Mouse (Mus musculus) embryonic facial prominence, embryonic 11.5 days (tissue): ENCODE data around the gene Apoa1. TPM values are rescaled to one million over a fixed set of nuclear protein-coding genes. Genes with fewer than 3 reads are reported as not detected.
A peak's percentile ranks its signal among the peaks of the same experiment; 100 is the strongest.

Experiments used
- ATAC-seq: fragments of 200-750 bp; cut with Nextera tagmentation; replicated peaks from 2 replicates; pipeline ENCODE4 v1.8.0; 2017; ENCODE audit warnings: low read depth; ENCODE audit not compliant: insufficient number of reproducible peaks, low FRiP score, low TSS enrichment
- DNase-seq: peaks from one replicate; pipeline ENCODE4 v3.0.0-alpha.2; 2015; ENCODE audit warnings: low spot score
- H3K27ac ChIP-seq: fragments of 300-500 bp; sonication (generic); replicated peaks from 2 replicates; pipeline ENCODE4 v1.5.1; 2014; ENCODE audit warnings: mild to moderate bottlenecking, low read depth, low read length, control low read depth
- H3K27me3 ChIP-seq: fragments of 300-500 bp; sonication (generic); 2 replicates; pipeline ENCODE4 v1.6.1; 2014; ENCODE audit warnings: mild to moderate bottlenecking, low read length, moderate library complexity, mixed read lengths; ENCODE audit not compliant: control insufficient read depth, insufficient read depth
- H3K36me3 ChIP-seq: fragments of 300-500 bp; sonication (generic); replicated peaks from 2 replicates; pipeline ENCODE4 v1.6.1; 2014; ENCODE audit warnings: low read depth, mild to moderate bottlenecking, low read length, moderate library complexity, mixed read lengths; ENCODE audit not compliant: control insufficient read depth, insufficient read depth
- H3K4me1 ChIP-seq: fragments of 300-500 bp; sonication (generic); 2 replicates; pipeline ENCODE4 v1.6.1; 2014; ENCODE audit warnings: low read length, mixed read lengths; ENCODE audit not compliant: control insufficient read depth, insufficient read depth
- H3K4me2 ChIP-seq: fragments of 300-500 bp; sonication (generic); 2 replicates; pipeline ENCODE4 v1.6.1; 2014; ENCODE audit warnings: low read depth, mild to moderate bottlenecking, control low read depth, low read length, moderate library complexity
- H3K4me3 ChIP-seq: fragments of 300-500 bp; sonication (generic); 2 replicates; pipeline ENCODE4 v1.5.1; 2014; ENCODE audit warnings: low read depth, low read length, control low read depth
- H3K9ac ChIP-seq: fragments of 300-500 bp; sonication (generic); replicated peaks from 2 replicates; pipeline ENCODE4 v1.6.1; 2014; ENCODE audit warnings: mild to moderate bottlenecking, control low read depth, low read length
- H3K9me3 ChIP-seq: fragments of 300-500 bp; sonication (generic); replicated peaks from 2 replicates; pipeline ENCODE4 v1.6.1; 2016; ENCODE audit warnings: mild to moderate bottlenecking, low read length, inconsistent platforms, mixed read lengths; ENCODE audit not compliant: control insufficient read depth
- WGBS: fragments of 180-500 bp; shearing (Covaris S2); extraction: QIAGEN DNeasy Blood & Tissue Kit; methylation state at CpG from one replicate; pipeline ENCODE4 v1.1.7; 2014; 5-methylcytosine and 5-hydroxymethylcytosine counted together
- polyA plus RNA-seq: library from polyadenylated mRNA; unstranded; fragments of >200 nt; fragmentation: Nextera tagmentation; extraction: Ambion mirVana; gene quantifications from 2 replicates; pipeline ENCODE4 v1.2.1, GENCODE M21; 2014

Gene Apoa1
- polyA plus RNA-seq, 1 experiment from 2014 or later: 1.2 TPM

DNA sequence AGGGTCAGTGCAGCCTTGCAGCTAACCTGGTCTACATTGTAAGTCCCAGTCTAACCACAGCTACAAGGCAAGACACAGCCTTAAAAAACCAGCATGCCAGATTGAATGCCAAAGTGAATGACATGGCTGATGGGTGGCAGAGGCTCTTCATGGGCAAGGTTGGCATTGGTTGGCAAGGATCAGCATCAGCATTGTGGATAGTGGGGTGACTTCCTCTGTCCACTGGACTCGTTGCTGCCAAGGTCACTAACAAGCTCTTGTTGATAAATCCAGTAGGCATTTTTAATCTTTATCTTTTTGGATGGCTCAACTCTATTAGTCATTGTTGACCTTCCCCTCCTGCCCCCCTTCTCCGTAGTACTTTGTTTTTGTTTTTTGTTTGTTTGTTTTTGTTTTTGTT is 28.8 kb upstream of the Apoa1 start:
- Histone ChIP-seq H3K36me3 (no peaks in the 10 kb centered on the region; the same call in 1 of the 2 replicates), H3K9me3 (no peaks in the 10 kb centered on the region)
- DNase-seq: no peak

GRCm38 (mm10) chr9:46206834-46207500 is 21.4 kb upstream of the Apoa1 start:
- H3K4me1 ChIP-seq: no peaks in the 10 kb centered on the region
- H3K9me3 ChIP-seq: no peaks in the 10 kb centered on the region
- no peaks in the 10 kb centered on the region; the same call in 1 of the 2 replicates for H3K36me3 ChIP-seq
- ATAC-seq (no peak), DNase-seq (no peak)
- WGBS: 69% methylated on average over 10 of the region's 10 CpGs
- no peak overlapping the region for H3K27ac ChIP-seq
- no peak overlapping the region for H3K4me3 ChIP-seq
- no peaks in the 10 kb centered on the region for H3K27me3 ChIP-seq
- H3K9ac ChIP-seq: no peak overlapping the region
- H3K4me2 ChIP-seq: no peak overlapping the region

More for the DNA sequence above, 28.8 kb upstream of the Apoa1 start:
- WGBS: 78% methylated on average over 2 of the region's 2 CpGs
- Histone ChIP-seq H3K27me3 (no peaks in the 10 kb centered on the region), H3K9ac (no peak overlapping the region), H3K4me1 (no peaks in the 10 kb centered on the region), H3K4me3 (no peak overlapping the region), H3K27ac (no peak overlapping the region), H3K4me2 (no peak overlapping the region)
- no peak for ATAC-seq

DNA sequence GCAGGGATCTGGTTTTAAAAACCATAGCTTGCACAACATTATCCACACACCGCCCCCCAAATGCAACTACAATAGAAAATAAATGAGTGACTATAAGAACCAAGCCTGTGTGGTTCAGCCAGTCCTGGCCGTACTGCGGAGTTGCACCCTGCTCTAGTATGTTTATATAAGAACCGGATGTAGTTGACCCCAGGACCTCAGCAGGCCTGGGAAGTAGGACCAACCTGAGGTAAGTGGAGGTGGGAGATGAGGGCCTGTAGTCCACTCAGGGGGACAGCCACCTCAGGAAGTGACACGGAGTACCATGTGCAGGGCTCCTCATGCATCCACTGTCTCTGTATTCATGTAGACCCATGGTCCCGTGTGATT is 20.9 kb upstream of the Apoa1 start:
- Histone ChIP-seq H3K36me3 (no peaks in the 10 kb centered on the region; the same call in 1 of the 2 replicates), H3K4me2 (no peak overlapping the region), H3K27me3 (no peaks in the 10 kb centered on the region), H3K9ac (no peak overlapping the region), H3K27ac (0 out of 2 replicates have a peak overlapping the region, but pooled peaks have one; percentile 9), H3K4me1 (no peaks in the 10 kb centered on the region), H3K4me3 (no peak overlapping the region), H3K9me3 (no peaks in the 10 kb centered on the region)
- 70% methylated on average over 6 of the region's 6 CpGs for WGBS
- DNase-seq (no peak), ATAC-seq (0 out of 2 replicates have a peak, but pooled peaks have one; percentile 29)

DNA sequence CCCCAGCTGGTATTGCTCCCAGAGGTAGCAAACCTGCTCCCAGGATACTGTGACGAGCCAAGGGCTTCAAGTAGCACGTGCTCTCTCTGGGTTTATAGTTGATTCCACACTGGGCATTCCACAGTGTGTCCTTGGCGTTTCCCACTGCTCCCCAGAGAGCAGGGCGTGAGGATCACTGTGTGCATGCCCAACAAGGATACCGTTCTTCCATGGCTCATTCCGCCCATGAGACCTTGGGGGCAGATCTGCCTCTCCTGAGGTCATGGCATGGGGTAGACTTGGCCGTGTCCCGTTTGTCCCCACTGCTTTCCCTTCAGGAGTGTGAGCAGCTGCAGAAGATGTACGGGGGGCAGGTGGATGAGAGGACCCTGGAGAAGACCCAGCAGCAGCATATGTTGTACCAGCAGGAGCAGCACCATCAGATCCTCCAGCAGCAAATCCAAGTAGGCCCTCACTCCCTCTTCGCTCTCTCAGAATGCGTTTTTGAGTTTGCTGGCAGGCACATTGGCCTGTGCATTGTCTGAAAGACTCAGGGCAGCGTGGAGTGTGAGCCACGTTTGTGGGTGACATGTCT is 19.9 kb upstream of the Apoa1 start:
- Histone ChIP-seq H3K4me1 (no peaks in the 10 kb centered on the region), H3K27me3 (no peaks in the 10 kb centered on the region), H3K4me2 (no peak overlapping the region), H3K9ac (no peak overlapping the region), H3K9me3 (no peaks in the 10 kb centered on the region), H3K4me3 (no peak overlapping the region), H3K36me3 (no peaks in the 10 kb centered on the region; the same call in 1 of the 2 replicates), H3K27ac (no peak overlapping the region)
- 65% methylated on average over 13 of the region's 13 CpGs for whole genome bisulfite sequencing
- no peak for DNase-seq
- ATAC-seq: no peak

GRCm38 (mm10) chr9:46210473-46210872 is 17.9 kb upstream of the Apoa1 start:
- 92% methylated on average over 12 of the region's 12 CpGs for WGBS
- Histone ChIP-seq H3K27ac (no peak overlapping the region), H3K4me2 (no peak overlapping the region), H3K36me3 (no peaks in the 10 kb centered on the region; the same call in 1 of the 2 replicates), H3K4me3 (no peak overlapping the region), H3K9ac (no peak overlapping the region), H3K27me3 (no peaks in the 10 kb centered on the region), H3K4me1 (no peaks in the 10 kb centered on the region), H3K9me3 (no peaks in the 10 kb centered on the region)
- DNase-seq: no peak
- ATAC-seq: no peak

GRCm38 (mm10) chr9:46214276-46214675 is 14.1 kb upstream of the Apoa1 start:
- Histone ChIP-seq H3K4me2 (no peak overlapping the region), H3K9me3 (no peaks in the 10 kb centered on the region), H3K27ac (no peak overlapping the region), H3K4me1 (no peaks in the 10 kb centered on the region), H3K27me3 (no peaks in the 10 kb centered on the region), H3K36me3 (no peaks in the 10 kb centered on the region; the same call in 1 of the 2 replicates), H3K4me3 (no peak overlapping the region), H3K9ac (no peak overlapping the region)
- no peak for DNase-seq
- ATAC-seq: no peak
- WGBS: 92% methylated on average over 4 of the region's 4 CpGs

GRCm38 (mm10) chr9:46214946-46215337 is 13.4 kb upstream of the Apoa1 start:
- Histone ChIP-seq H3K4me1 (no peaks in the 10 kb centered on the region), H3K27me3 (no peaks in the 10 kb centered on the region), H3K9me3 (no peaks in the 10 kb centered on the region), H3K27ac (no peak overlapping the region), H3K36me3 (no peaks in the 10 kb centered on the region; the same call in 1 of the 2 replicates), H3K4me3 (no peak overlapping the region), H3K9ac (no peak overlapping the region), H3K4me2 (no peak overlapping the region)
- no peak for DNase-seq
- no peak for ATAC-seq
- WGBS: 93% methylated on average over 10 of the region's 10 CpGs
